Mouse (Mus musculus): ENCODE measurements around the gene Rap1gds1.
A peak's percentile ranks its signal among the peaks of the same experiment; 100 is the strongest.

Rap1gds1 gene

GRCm38 (mm10) chr3:138941604-138942003 is 133.4 kb downstream of the Rap1gds1 start:
- DNase-seq (ENCODE audit: low spot score in 2 of 2), result no peak

- DNase-seq (ENCODE audit: low spot score in 2 of 2), result no peak
These were observed 137.8 kb downstream of the Rap1gds1 start for GRCm38 (mm10) chr3:138937241-138937640.

- no peak for DNase-seq (ENCODE audit: low spot score in 2 of 2)
These were observed 138.2 kb downstream of the Rap1gds1 start for GRCm38 (mm10) chr3:138936780-138937179.

- no peak for DNase-seq (ENCODE audit: low spot score in 2 of 2)
These were observed 147.6 kb downstream of the Rap1gds1 start for GRCm38 (mm10) chr3:138927437-138927836.

- no peak for DNase-seq (ENCODE audit: low spot score in 2 of 2)
These were observed 148.8 kb downstream of the Rap1gds1 start for GRCm38 (mm10) chr3:138926161-138926560.

- no peak for DNase-seq (ENCODE audit: low spot score in 2 of 2)
These were observed 156.8 kb downstream of the Rap1gds1 start for GRCm38 (mm10) chr3:138918241-138918640.

- DNase-seq (ENCODE audit: low spot score in 2 of 2), result no peak
These were observed 158.0 kb downstream of the Rap1gds1 start for GRCm38 (mm10) chr3:138917016-138917415.

GRCm38 (mm10) chr3:138916591-138916990 is 158.4 kb downstream of the Rap1gds1 start:
- DNase-seq (ENCODE audit: low spot score in 2 of 2), result no peak

- peak in 1 of 2 experiments; percentile 25 for DNase-seq (ENCODE audit: low spot score in 2 of 2)
These were observed 160.2 kb downstream of the Rap1gds1 start for GRCm38 (mm10) chr3:138914626-138915288.

GRCm38 (mm10) chr3:138912504-138912903 is 162.5 kb downstream of the Rap1gds1 start:
- DNase-seq (ENCODE audit: low spot score in 2 of 2), result no peak

GRCm38 (mm10) chr3:138909313-138909712 is 165.7 kb downstream of the Rap1gds1 start:
- DNase-seq (ENCODE audit: low spot score in 2 of 2), result peak in 1 of 2 experiments; percentile 9

- peak; percentile 71 to 83 for DNase-seq (ENCODE audit: low spot score in 2 of 2)
These were observed 168.7 kb downstream of the Rap1gds1 start for GRCm38 (mm10) chr3:138906112-138906880.

GRCm38 (mm10) chr3:138905678-138906077 is 169.3 kb downstream of the Rap1gds1 start:
- peak; percentile 56 to 66 for DNase-seq (ENCODE audit: low spot score in 2 of 2)

GRCm38 (mm10) chr3:138900571-138901141 is 174.3 kb downstream of the Rap1gds1 start:
- DNase-seq (ENCODE audit: low spot score in 2 of 2), result no peak

GRCm38 (mm10) chr3:138898055-138898454 is 176.9 kb downstream of the Rap1gds1 start:
- no peak for DNase-seq (ENCODE audit: low spot score in 2 of 2)

GRCm38 (mm10) chr3:138897500-138897899 is 177.5 kb downstream of the Rap1gds1 start:
- DNase-seq (ENCODE audit: low spot score in 2 of 2), result no peak

GRCm38 (mm10) chr3:138893520-138893919 is 181.5 kb downstream of the Rap1gds1 start:
- no peak for DNase-seq (ENCODE audit: low spot score in 2 of 2)

- no peak for DNase-seq (ENCODE audit: low spot score in 2 of 2)
These were observed 185.2 kb downstream of the Rap1gds1 start for GRCm38 (mm10) chr3:138889769-138890295.

- no peak for DNase-seq (ENCODE audit: low spot score in 2 of 2)
These were observed 185.8 kb downstream of the Rap1gds1 start for GRCm38 (mm10) chr3:138889214-138889613.

GRCm38 (mm10) chr3:138886121-138886520 is 188.9 kb downstream of the Rap1gds1 start:
- no peak for DNase-seq (ENCODE audit: low spot score in 2 of 2)

- DNase-seq (ENCODE audit: low spot score in 2 of 2), result no peak
These were observed 193.2 kb downstream of the Rap1gds1 start for GRCm38 (mm10) chr3:138881725-138882347.
